Mouse (Mus musculus) kidney, postnatal 25 days (tissue): ENCODE measurements at regions not wholly inside any gene's neighbourhood (a gene's known extent, or its start where the extent isn't known, plus 50 kb on each side); places are given as distances from the start of the nearest gene placed in this dataset.

Experiments used
- DNase-seq, 2 experiments: peaks; one replicate each; pipeline ENCODE4 v3.0.0; 2021; ENCODE audit warnings: mixed read lengths in 2 of 2

- no peak for DNase-seq
Observed at GRCm38 (mm10) chr10:99418497-99418896, 155.5 kb downstream of the Dusp6 start.

- DNase-seq = no peak
Observed at GRCm38 (mm10) chr10:99419532-99419931, 156.5 kb downstream of the Dusp6 start.

- DNase-seq = no peak
Observed at GRCm38 (mm10) chr10:99423406-99423805, 160.4 kb downstream of the Dusp6 start.

- no peak for DNase-seq
Observed at GRCm38 (mm10) chr10:99425265-99425664, 162.2 kb downstream of the Dusp6 start.

DNA sequence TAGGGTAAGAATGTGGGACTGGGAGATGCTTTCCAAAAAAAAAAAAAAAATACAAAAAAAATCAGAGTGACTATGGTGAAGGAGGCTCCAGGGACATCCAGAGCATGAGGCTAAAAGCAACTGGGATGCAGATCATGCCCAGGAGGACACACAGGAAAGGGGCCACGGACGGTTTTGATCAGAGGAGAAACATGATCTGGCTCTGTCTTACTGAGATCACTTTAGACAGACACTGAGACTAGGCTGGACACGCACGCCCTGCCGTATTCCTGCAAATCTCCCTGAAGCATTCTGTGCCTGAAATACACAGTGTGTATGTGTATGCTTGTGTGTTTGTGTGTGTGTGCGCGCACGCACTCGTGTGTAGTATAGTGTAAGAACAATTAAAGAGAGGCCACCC is 167.1 kb downstream of the Dusp6 start:
- no peak for DNase-seq

- DNase-seq = no peak
Observed at GRCm38 (mm10) chr10:99430669-99431561, 167.9 kb downstream of the Dusp6 start.

- DNase-seq = no peak
Observed at GRCm38 (mm10) chr10:99437060-99437459, 174.0 kb downstream of the Dusp6 start.

DNA sequence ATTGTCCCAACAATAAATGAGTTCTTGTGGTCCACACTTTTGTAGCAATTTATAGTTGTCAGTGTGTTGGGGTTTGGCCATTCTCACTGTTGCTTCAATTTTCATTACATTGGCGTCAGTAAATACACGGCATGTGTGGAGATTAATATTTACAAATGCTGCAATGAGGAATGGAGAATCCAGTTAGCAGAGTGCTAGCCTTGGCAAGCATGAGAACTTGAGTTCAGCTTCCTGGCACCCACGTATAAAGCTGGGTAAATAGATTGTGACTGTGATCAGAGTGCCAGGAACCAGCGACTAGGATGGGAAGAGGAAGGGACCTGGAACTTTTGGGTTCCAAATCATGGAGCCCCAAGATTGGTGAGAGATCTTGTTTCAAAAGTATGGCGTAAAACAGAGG is 177.1 kb downstream of the Dusp6 start:
- DNase-seq = no peak

GRCm38 (mm10) chr10:99441014-99441413 is 178.0 kb downstream of the Dusp6 start:
- DNase-seq = peak; percentile 86

GRCm38 (mm10) chr10:99441931-99442330 is 178.9 kb downstream of the Dusp6 start:
- peak in 1 of 2 experiments; percentile 7 for DNase-seq

- DNase-seq = no peak
Observed at GRCm38 (mm10) chr10:99443453-99444170, 180.6 kb downstream of the Dusp6 start.

DNA sequence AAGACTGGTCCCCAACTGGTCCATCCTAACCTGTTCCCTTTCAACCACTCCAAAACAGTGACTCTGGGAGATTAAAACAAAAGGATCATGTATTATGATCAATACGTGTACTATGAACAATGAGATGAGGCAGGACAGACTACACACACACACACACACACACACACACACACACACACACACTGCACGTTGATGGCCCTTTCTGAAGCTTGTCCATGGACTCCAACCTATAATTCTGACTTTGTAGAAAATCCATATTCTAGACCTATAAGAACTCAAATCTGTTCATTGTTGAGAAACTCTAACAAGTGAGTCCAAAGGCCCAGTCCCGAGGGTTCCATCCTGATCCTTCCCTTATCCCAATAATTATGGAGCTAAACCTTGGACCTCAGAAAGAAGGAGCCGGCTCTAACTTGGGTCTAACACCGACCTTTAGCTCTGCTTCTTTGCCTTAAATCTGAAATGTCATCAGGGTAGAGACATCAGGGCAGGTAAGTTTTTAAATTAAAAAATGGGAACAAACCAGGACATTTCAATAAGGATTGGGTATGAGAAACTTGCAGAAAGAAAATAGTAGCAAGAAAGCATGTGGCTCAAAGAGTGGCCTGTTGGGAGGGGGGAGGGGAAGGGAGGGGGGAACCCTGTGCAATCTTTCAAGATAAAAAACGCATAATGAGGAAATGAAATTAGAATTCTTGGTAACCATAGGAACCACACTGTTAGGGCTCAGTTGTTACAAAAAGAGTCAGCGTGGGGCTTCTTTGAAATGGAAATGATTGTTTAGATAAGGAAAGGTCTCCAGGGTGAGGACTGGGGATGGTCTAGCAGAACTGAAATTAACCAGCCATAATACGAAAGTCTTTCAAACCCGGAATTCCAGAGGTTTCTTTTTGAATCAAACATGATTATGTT is 187.9 kb downstream of the Dusp6 start:
- DNase-seq = no peak

DNA sequence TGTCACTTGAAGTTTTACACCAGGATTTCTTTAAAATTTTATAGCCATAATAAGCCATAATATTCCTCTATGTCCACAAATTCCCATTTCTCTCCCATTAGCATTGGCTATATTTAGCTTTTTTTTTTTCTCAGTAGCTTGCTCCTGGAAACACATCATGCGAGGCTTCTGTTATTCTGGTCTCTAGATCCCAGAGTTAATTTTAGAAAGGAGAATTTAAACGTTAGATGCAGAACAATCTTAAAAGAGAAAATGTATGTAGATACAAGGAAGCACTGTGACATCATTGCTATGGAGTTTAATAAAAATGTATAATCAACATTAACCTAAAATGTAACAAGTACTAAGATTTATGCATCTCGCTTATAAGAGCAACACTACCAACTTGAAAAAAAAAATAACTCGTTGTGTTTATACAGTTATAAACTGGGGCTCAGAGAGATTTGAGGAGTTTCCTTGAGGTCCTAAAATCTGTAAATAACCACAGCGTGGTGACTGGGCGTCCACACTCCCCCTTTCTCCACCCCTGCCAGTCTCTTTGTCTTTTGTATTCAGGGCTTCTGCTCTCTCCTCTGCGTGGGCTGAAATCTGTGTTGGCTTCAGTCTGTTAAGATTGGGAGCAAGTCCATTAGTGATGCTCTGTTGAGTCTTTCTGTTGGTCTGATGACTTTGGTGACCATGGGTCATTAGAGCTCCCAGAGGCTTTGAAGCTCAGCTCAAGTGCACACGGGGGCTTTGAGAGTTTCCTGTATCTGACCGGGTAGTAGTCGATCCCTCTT is 188.8 kb downstream of the Dusp6 start:
- DNase-seq = no peak

- no peak for DNase-seq
Observed at GRCm38 (mm10) chr10:99456180-99456579, 193.1 kb downstream of the Dusp6 start.

- DNase-seq = peak; percentile 33 to 54
Observed at GRCm38 (mm10) chr10:99458047-99458446, 195.0 kb downstream of the Dusp6 start.

GRCm38 (mm10) chr10:99459171-99459660 is 196.2 kb downstream of the Dusp6 start:
- no peak for DNase-seq

- DNase-seq = peak in 1 of 2 experiments; percentile 35
Observed at GRCm38 (mm10) chr10:99459823-99460361, 196.9 kb downstream of the Dusp6 start.

- DNase-seq = peak; percentile 45 to 59
Observed at GRCm38 (mm10) chr10:99460847-99461445, 197.9 kb downstream of the Dusp6 start.

DNA sequence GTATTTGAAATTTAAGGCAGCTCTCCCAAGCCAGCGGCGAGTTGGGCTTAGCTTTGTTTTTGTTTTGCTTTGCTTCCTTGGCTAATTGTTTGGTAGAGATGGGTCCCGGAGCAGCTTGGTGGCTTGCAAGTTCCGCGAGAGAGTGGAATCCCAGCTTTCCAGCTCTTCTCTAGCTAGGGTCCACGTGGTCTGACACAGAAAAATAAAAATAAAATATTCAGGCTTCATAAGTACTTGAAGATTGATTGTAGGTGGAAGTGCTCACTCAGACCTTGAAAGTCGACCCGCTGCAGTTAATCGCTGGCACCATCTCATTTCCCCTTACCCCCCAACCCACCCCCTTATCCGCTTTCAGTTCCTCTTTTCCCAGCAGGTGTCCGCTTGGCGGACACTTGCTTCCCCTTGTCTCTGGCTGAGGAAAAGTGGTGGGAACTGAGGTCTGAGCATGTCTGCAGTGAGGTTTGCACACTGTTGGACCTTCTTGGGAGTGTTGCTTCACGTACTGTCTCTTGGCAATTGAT is 198.5 kb downstream of the Dusp6 start:
- DNase-seq = peak; percentile 29 to 58

DNA sequence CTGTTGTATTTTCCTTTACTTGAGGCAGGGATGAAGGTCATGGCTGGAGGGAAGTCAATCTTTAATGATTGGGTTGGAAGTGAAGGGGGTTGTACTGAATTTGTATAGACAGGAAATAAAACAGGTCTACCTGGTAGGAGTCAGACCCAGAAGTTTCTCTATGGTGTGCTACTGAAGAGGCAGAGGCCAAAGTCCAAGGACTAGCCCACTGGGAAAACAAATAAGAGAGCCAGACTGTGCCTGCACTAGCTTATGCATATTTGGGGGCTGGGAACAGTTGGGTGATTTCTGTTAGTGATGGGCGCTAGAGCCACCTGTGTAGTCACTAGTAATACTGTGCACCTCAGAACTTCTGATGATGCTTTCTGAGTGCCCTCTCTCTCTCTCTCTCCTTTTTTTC is 203.7 kb downstream of the Dusp6 start:
- DNase-seq = no peak

DNA sequence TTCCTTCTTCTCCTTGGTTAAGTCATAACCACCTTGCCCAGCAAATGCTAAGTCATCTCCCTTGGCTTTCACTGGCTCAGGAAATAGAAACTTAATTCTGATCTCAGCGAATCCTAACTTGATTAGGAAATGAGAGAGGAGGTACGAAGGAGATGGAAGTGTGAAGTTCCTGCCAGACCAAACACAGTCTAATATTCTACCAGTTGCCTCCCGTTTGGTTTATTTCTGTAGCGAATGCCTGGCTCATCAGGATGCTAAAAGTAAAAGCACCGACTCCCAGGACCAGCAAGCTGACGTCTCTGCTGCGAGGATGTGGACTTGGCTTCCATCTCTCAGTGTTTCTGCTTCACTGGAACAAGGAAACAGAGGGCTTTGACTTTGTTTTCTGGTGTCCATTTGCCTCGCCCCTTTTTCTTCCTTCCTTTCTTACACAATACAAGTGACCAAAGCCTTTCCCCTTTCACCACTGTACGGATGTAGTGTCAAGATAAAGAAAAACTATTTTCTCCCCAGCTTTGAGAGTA is 204.3 kb downstream of the Dusp6 start:
- peak; percentile 4 to 44 for DNase-seq
